Mouse (Mus musculus) spleen, adult 2 months (tissue): ENCODE data around the gene Tgfbrap1.

Source experiments
- CTCF ChIP-seq: fragments of 200-500 bp; IDR thresholded peaks from 2 replicates; pipeline ENCODE4 v1.5.1; 2011; ENCODE audit warnings: mild to moderate bottlenecking, inconsistent platforms; ENCODE audit not compliant: insufficient read depth, insufficient read length, insufficient replicate concordance; ENCODE audit errors: extremely low read depth
- POLR2A ChIP-seq: fragments of 200-500 bp; IDR thresholded peaks from 2 replicates; pipeline ENCODE4 v1.6.1; 2011; ENCODE audit warnings: low read depth, low read length, inconsistent platforms

DNA sequence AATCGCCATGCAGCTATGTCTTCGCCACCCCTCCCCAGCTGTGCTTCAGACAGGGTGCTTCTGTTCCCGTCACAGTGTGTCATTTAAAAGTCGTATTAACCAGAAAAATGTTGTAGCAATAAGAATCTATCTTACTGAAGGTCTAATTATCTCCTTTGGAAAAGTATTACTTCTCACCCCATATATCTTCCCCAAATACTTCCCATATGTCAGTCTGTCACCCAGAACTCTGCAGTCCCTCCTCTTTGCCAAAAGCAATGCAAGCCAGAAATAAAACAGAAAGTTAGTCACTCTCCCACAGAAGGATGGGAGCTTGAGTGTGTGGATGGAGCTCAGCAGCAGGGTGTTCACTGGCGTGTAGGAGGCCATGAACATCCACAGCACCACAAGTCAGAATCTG, 38.9 kb upstream of the Tgfbrap1 start:
- TF ChIP-seq CTCF (no peak), POLR2A (no peak)
